Mouse (Mus musculus) left cerebral cortex, postnatal 10 days (tissue): ENCODE measurements at regions not wholly inside any gene's neighbourhood (a gene's known extent, or its start where the extent isn't known, plus 50 kb on each side); places are given as distances from the start of the nearest gene placed in this dataset.

ENCODE experiments used
- DNase-seq, 2 experiments: peaks; one replicate each; pipeline ENCODE4 v3.0.0; 2021 to 2022; ENCODE audit warnings: low spot score in 2 of 2, mixed read lengths in 1 of 2; ENCODE audit errors: extremely low spot score in 1 of 2
- intact Hi-C: fragments of 180-260 bp; cut with DNase I; formaldehyde crosslinking; loops from one replicate; pipeline ENCODE4 v1.15.1; 2025

- no peak for DNase-seq
- intact Hi-C loops: no loop called here
These were observed 1561.2 kb upstream of the Zeb2 start for GRCm38 (mm10) chr2:46678366-46678765.

GRCm38 (mm10) chr2:46669517-46670291 is 1552.5 kb upstream of the Zeb2 start:
- no peak for DNase-seq
- intact Hi-C loops: no loop called here

- intact Hi-C loops: no loop called here
- no peak for DNase-seq
These were observed 1549.8 kb upstream of the Zeb2 start for GRCm38 (mm10) chr2:46666990-46667337.

GRCm38 (mm10) chr2:46666084-46666989 is 1549.1 kb upstream of the Zeb2 start:
- intact Hi-C loops: no loop called here
- no peak for DNase-seq

- no peak for DNase-seq
- intact Hi-C loops: no loop called here
These were observed 1544.7 kb upstream of the Zeb2 start for GRCm38 (mm10) chr2:46661876-46662275.

GRCm38 (mm10) chr2:46660577-46660976 is 1543.4 kb upstream of the Zeb2 start:
- no peak for DNase-seq

GRCm38 (mm10) chr2:46655289-46655688 is 1538.1 kb upstream of the Zeb2 start:
- no peak for DNase-seq
- intact Hi-C loops: no loop called here

More at GRCm38 (mm10) chr2:46660577-46660976, 1543.4 kb upstream of the Zeb2 start:
- intact Hi-C loops: no loop called here

GRCm38 (mm10) chr2:46652616-46653015 is 1535.4 kb upstream of the Zeb2 start:
- intact Hi-C loops: no loop called here
- DNase-seq: no peak

- DNase-seq: no peak
These were observed 1529.2 kb upstream of the Zeb2 start for GRCm38 (mm10) chr2:46646366-46646765.

GRCm38 (mm10) chr2:46609217-46609616 is 1492.0 kb upstream of the Zeb2 start:
- intact Hi-C loops: no loop called here
- no peak for DNase-seq

More at GRCm38 (mm10) chr2:46646366-46646765, 1529.2 kb upstream of the Zeb2 start:
- intact Hi-C loops: no loop called here

GRCm38 (mm10) chr2:46581773-46582172 is 1464.6 kb upstream of the Zeb2 start:
- no peak for DNase-seq

GRCm38 (mm10) chr2:46570416-46570815 is 1453.2 kb upstream of the Zeb2 start:
- intact Hi-C loops: no loop called here
- DNase-seq: no peak

More at GRCm38 (mm10) chr2:46581773-46582172, 1464.6 kb upstream of the Zeb2 start:
- intact Hi-C loops: no loop called here

- intact Hi-C loops: no loop called here
- DNase-seq: no peak
These were observed 1416.2 kb upstream of the Zeb2 start for GRCm38 (mm10) chr2:46533395-46533794.

GRCm38 (mm10) chr2:46530686-46531085 is 1413.5 kb upstream of the Zeb2 start:
- intact Hi-C loops: no loop called here
- no peak for DNase-seq

- intact Hi-C loops: no loop called here
- DNase-seq: no peak
These were observed 1408.0 kb upstream of the Zeb2 start for GRCm38 (mm10) chr2:46525223-46525622.

GRCm38 (mm10) chr2:46524625-46525024 is 1407.4 kb upstream of the Zeb2 start:
- DNase-seq: no peak
- intact Hi-C loops: no loop called here

GRCm38 (mm10) chr2:46521147-46521965 is 1404.2 kb upstream of the Zeb2 start:
- intact Hi-C loops: no loop called here
- DNase-seq: peak in 1 of 2 experiments; percentile 29

- DNase-seq: no peak
- intact Hi-C loops: no loop called here
These were observed 1395.2 kb upstream of the Zeb2 start for GRCm38 (mm10) chr2:46512237-46513028.
